Mouse (Mus musculus): ENCODE measurements around the gene Lrrc1.

DNA sequence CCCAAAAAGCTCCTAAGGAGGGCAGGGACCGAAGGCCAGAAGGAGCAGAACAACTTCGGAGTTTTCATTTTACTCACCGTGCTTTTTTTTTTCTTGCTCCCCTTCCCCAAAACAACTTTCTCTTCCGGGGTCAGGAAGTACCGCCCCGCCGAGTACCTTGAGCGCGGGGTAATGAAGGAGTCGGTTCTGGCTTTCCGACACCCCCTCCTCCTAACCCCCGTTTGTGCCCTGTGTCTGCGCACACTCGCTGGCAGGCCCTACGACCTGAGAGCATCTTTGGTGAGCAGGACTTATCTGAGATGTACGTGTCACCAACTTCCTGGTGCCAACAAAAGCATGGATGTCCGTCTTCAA is 375 bp upstream of the Lrrc1 start:
- TF ChIP-seq CTCF (IDR thresholded peaks at IDR 0.05 in 2 of 3, conservative IDR thresholded peaks at IDR 0.05 in 1 of 3; ENCODE audit: control insufficient read depth in 1 of 3, insufficient read depth in 1 of 3, low read depth in 2 of 3, low read length in 3 of 3, poor library complexity in 1 of 3, severe bottlenecking in 1 of 3) (no peak), MXI1 (IDR thresholded peaks at IDR 0.05; ENCODE audit: low read depth, low read length) (no peak), JUND (IDR thresholded peaks at IDR 0.05; ENCODE audit: low read depth, low read length) (no peak), CHD2 (IDR thresholded peaks at IDR 0.05; ENCODE audit: low read length) (no peak), POLR2A (IDR thresholded peaks at IDR 0.05; ENCODE audit: control insufficient read depth in 1 of 2, insufficient read depth in 1 of 2, low read depth in 1 of 2, low read length in 2 of 2, poor library complexity in 1 of 2) (no peak)

Data from MEL (cell line).